Mouse (Mus musculus): ENCODE measurements around the gene Fggy. TPM values are rescaled to one million over a fixed set of nuclear protein-coding genes. Genes with fewer than 3 reads are reported as not detected.

Gene Fggy
- total RNA-seq, 4 experiments from 2014 or later: 8.5 to 16.5 (median 12.4) TPM

DNA sequence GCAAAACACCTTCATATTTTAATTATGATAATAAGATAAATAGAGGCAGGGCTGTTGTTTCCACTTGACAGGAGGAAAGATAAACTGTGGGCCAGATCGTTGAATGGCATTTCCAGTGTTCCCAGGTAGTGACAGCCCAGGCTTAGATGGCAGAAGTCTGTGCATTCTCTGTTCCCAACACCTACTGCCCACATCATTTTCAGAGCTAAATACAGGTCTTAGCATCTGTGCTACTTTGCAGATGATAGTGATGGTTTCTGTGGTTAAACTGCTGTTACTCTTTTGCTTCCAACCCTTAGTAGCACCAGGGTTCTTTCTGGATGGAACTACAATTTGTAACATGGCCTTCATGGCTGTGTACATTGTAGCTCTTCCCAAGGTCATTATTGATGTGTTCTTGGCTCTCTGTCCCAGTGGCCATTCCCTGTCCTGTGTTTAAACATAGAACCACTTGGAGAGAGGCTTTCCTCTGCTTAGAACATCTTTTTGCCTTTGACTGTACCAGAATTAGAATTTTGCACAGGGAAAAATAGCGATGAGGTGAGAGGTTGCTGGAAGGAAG, 31.5 kb downstream of the Fggy start:
- DNase-seq (ENCODE audit: low spot score in 2 of 2): no peak

DNA sequence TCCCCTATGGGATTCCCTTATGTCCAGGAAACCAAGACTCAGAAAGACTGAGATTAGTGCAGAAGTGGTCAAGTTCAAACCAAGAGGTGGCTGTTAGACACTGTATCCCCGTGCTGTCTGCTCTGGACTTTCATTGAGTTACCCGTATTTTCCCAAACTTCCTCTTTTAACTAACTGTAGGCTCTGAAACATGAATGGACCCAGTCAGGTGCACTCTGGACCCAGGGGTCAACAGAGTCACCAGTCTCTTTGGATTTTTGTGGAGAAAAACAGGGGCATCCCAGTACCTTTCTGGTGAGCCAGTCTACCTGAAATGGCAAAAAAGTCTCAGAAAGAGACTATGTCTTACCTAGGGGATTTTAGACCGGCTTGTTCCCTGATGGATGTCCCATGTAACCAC, 33.6 kb downstream of the Fggy start:
- DNase-seq (ENCODE audit: low spot score in 2 of 2): no peak

- DNase-seq (ENCODE audit: low spot score in 2 of 2): no peak
Measured at GRCm38 (mm10) chr4:95597208-95597607, 39.9 kb downstream of the Fggy start.

- DNase-seq (ENCODE audit: low spot score in 2 of 2): no peak
Measured at GRCm38 (mm10) chr4:95601776-95602175, 44.5 kb downstream of the Fggy start.

GRCm38 (mm10) chr4:95603254-95603653, 45.9 kb downstream of the Fggy start:
- DNase-seq (ENCODE audit: low spot score in 2 of 2): no peak

DNA sequence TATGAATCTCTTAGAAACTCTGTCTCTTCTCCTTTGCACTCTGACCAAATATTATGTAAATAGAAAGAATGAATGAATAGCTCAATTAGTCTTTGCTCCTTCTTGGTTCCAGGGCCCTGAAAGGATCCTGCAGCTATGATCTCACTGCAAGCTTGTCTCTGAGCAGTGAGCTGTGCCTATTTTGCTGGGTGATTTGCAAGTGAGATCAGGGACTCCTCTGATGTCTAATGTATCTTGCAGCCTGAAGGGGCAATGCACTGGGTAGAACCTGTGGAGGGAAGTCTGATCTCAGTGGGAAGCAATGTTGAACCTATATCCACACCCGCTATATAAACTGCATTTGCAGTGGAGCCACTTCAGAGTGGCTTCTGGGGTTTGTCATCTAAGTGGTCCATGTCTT, 53.4 kb downstream of the Fggy start:
- no peak for DNase-seq (ENCODE audit: low spot score in 2 of 2)

GRCm38 (mm10) chr4:95611390-95611789, 54.1 kb downstream of the Fggy start:
- peak; percentile 10 to 24 for DNase-seq (ENCODE audit: low spot score in 2 of 2)

- no peak for DNase-seq (ENCODE audit: low spot score in 2 of 2)
Measured at GRCm38 (mm10) chr4:95621046-95621445, 63.7 kb downstream of the Fggy start.

DNA sequence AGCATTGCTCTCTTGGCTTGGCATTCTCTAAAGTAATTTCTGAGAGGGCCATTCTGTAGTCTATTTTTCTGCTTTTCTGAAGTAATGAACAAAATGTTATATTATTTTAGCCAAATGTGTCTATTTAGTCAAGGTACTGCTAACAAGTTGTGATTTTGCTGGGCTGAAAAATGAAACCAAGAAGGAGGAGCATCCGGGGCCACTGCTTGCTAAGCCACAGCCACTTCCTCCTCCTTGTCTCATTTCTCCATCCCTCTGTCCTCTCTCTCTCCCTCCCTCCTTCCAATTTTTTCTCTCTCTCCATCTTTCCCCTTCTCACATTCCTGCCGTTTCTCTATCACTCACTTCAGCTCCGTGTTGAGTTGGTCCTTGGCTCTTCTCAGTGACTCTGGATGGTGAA, 67.4 kb downstream of the Fggy start:
- no peak for DNase-seq (ENCODE audit: low spot score in 2 of 2)

DNA sequence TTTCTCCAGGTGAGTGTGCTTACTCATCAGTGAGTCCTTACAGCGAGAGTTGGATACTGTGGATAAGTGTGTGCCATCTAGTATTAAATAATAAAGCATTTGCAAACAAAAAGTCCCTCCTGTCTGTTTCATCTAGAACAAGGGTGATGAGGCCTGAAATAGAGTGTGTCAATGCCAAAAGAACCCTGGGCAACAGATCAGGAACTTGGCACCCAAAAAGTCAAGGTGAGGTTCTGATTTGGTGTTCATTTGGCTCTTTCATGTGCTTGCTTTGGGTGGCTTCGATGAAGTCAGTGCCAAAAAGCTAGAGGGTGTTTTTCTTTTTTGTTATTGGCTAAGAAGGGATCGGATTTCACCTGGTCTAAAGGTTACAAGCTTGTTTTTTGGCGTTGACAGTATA, 68.3 kb downstream of the Fggy start:
- DNase-seq (ENCODE audit: low spot score in 2 of 2): no peak

DNA sequence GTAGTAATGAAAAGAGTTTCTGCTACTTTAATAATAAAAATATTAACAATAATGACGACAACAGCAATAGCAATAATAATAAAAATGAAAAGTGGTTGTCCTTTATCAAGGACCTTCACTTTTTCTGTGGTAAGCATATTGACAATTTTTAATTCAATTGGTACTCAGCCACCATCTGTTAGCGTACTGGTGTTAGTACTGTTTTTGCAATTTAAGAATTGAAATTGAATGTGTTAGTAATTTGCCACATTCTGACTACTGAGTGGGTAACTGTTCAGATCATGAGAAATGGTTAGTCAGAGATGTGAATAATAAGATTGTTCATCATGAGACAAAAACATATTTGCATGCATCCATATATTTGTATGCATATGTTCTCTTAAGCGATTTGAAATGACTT, 68.9 kb downstream of the Fggy start:
- DNase-seq (ENCODE audit: low spot score in 2 of 2): no peak

GRCm38 (mm10) chr4:95634903-95635302, 77.6 kb downstream of the Fggy start:
- DNase-seq (ENCODE audit: low spot score in 2 of 2): no peak

- DNase-seq (ENCODE audit: low spot score in 2 of 2): peak; percentile 72 to 78
Measured at GRCm38 (mm10) chr4:95636937-95637749, 79.8 kb downstream of the Fggy start.

DNA sequence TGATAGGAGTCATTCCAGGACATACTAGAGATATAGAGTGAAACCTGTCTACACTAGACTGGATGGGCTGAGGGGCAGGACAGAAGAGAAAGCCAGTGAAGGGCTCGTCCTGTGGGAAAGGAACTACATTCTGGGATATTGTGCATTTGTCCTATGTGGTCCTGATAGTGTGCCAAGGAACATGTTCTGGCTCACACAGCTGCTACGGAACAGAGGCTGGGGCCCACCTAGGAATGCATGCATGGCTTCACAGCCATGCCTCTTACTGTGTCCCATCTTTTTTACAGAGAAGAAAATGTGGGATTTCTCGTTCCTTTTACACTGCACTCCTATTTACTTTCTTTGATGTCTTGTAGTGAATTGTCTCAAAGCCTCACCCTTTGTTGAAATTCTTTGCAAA, 80.8 kb downstream of the Fggy start:
- DNase-seq (ENCODE audit: low spot score in 2 of 2): no peak

DNA sequence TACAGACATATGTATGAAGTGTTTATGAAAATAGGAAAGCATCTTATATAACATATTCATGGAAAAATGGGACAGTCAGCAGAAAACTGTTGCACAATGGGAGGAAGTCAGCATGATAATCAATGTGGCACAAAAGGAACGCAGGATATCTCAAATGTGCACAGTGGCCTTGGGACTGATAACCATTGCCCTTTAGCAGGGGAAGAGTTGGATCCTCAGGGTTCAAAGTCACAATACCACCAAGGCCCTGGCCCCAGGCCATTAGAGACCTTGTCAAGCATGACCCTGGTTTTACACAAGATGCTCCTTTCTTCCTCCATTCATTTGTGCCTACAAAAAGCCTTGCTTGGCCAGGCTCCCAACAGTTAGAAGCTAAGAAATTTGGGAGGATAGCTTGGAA, 83.5 kb downstream of the Fggy start:
- no peak for DNase-seq (ENCODE audit: low spot score in 2 of 2)

DNA sequence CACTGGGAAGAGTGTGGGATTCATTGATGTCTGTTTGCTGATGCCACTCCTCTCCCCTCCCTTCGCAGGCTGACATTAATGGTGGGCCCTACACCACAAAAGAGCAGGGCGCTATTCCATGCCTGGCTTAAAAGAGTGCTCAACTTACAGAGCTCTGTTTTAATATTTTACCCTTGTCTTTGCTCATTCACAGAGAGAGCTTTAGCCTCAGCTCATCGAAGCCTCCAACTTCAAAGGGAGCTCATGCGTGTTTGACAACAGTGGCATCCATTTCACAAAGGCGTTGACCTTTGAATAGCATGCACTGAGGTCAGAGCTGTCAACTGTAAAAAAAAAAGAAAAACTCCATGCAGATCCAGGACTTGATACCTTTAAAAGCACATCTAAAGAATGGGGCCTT, 86.7 kb downstream of the Fggy start:
- DNase-seq (ENCODE audit: low spot score in 2 of 2): no peak

DNA sequence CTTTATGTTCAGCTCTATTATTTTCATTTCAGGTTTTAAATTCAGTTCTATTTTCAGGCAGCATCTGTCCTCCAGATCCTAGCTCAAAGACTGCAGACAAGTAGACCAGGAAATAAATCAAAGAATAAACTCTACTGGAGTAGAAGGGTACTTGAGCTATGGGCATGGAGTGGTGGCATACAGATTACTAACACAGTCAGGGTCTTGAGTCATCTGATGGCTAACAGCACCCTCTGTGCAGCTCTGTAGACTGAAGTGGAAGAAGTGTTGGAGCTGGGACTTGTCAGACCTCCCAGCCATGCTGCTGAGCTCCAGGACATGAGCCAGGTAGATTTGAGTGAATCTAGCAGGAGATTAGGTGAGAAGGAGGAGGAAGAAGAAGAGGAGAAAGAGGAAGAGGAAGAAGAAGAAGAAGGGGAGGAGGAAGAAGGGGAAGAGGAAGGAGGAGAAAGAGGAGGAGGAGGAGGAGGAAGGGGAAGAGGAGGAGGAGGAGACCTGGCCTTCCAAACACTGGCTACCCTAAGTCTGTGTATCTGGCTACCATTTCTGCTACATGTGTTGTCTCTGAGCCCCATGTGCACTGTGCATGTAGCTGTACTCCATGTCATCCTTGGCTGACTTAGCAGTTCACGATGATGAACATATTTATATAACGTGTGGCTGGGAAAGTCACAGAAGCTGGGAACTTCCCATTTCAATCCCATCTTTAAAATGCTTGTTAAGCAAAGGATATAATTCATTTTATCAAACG, 91.7 kb downstream of the Fggy start:
- DNase-seq (ENCODE audit: low spot score in 2 of 2): no peak

GRCm38 (mm10) chr4:95649552-95649905, 92.2 kb downstream of the Fggy start:
- no peak for DNase-seq (ENCODE audit: low spot score in 2 of 2)

DNA sequence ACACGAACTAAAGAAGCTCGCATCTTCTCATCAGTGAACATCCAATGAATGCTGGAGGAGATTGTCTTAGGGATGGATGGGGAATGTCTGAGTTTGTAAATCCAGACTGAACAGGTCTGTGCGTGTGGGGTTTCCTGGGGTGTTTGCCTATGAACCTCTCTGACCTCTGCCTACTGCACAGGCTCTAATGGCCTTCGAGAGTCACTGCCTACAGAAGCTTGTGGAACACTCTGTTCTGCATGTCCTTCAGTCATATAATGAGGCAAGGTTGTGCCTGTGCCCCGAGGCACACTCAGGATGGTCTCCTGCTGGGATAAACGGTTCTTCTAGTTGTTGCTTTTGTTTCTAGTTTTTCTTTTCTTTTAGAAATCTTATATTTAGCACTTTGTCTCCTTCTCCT, 92.7 kb downstream of the Fggy start:
- DNase-seq (ENCODE audit: low spot score in 2 of 2): no peak

DNA sequence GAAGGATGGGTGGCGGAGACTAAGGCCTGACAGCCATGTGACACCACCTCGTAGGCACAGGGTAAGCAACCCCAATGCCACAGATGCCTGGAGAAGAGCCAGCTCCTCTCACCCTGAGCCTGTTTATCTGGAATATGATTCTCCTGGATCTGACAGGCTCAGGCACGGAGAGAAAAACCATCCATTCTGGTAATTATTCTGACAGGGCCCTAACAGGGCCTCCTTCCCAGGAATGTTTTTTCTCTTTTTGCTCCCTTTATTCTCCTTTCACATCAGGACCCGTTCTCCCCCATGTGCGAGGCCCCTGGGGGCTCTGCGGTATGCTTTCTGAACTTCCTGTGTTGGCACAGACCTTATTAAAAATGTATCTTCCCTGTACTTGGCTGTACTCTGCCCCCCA, 94.7 kb downstream of the Fggy start:
- no peak for DNase-seq (ENCODE audit: low spot score in 2 of 2)

DNA sequence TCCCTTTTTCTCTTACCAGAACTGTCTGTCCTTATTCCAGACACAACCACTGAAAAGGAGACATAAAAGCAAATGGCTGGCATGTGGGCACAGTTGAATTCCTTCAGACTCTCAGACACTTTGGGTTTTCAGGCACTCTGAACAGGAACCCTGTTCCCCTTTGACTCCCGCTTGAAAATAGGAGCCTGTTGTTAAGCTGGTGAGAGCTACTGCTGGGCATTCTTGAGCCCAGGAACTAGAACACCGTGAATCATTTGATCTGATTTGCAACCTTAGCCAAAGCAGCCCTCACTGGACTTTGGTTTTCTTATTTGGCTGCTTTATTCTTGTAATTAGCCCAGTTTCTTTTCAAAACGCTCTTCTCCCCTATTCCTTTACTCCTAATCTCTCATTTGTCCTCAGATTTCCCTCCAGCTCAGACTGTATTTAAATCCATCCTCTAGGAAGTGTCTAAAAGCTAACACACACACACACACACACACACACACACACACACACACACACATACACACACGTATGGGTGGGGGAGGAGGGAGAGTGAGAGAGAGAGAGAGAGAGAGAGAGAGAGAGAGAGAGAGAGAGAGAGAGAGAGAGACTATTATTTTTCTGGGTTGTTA, 96.1 kb downstream of the Fggy start:
- DNase-seq (ENCODE audit: low spot score in 2 of 2): no peak

DNA sequence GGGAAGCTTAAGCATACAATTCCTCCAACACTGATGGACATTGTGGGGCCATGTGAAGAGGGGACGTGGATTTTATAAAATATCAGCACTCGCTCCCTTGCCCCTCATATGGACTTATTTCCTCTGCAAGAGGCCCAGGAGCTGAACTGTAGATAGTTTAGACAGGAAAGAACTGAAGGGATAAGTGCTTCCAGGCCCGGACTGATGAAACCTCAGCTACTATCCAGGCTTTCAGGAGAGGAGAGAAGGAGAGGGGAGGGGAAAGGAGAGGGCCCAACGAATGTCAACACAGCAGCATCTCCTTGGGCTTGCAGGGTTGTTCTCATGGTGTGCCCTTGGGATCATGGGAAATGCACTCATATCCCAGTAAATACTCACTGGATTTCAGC, 96.6 kb downstream of the Fggy start:
- no peak for DNase-seq (ENCODE audit: low spot score in 2 of 2)
